Mouse (Mus musculus) kidney, embryonic 16.5 days (tissue): ENCODE measurements at regions not wholly inside any gene's neighbourhood (a gene's known extent, or its start where the extent isn't known, plus 50 kb on each side); places are given as distances from the start of the nearest gene placed in this dataset.

ENCODE experiments used
- ATAC-seq: fragments of 200-750 bp; cut with Nextera tagmentation; 2 replicates; pipeline ENCODE4 v1.8.0; 2017; ENCODE audit warnings: moderate TSS enrichment; ENCODE audit not compliant: low FRiP score, low TSS enrichment
- H3K27ac ChIP-seq: fragments of 300-500 bp; sonication (generic); 2 replicates; pipeline ENCODE4 v1.5.1; 2014; ENCODE audit warnings: low read length
- H3K27me3 ChIP-seq: fragments of 300-500 bp; sonication (generic); 2 replicates; pipeline ENCODE4 v1.6.1; 2014; ENCODE audit warnings: low read length, control low read depth, mixed read lengths; ENCODE audit not compliant: insufficient read depth
- H3K36me3 ChIP-seq: fragments of 300-500 bp; sonication (generic); 2 replicates; pipeline ENCODE4 v1.6.1; 2014; ENCODE audit warnings: low read length, control low read depth, mixed read lengths; ENCODE audit not compliant: insufficient read depth
- H3K4me1 ChIP-seq: fragments of 300-500 bp; sonication (generic); 2 replicates; pipeline ENCODE4 v1.6.1; 2014; ENCODE audit warnings: low read length, control low read depth, mixed read lengths; ENCODE audit not compliant: insufficient read depth
- H3K4me2 ChIP-seq: fragments of 300-500 bp; sonication (generic); replicated peaks from 2 replicates; pipeline ENCODE4 v1.6.1; 2014; ENCODE audit warnings: low read depth, low read length
- H3K4me3 ChIP-seq: fragments of 300-500 bp; sonication (generic); 2 replicates; pipeline ENCODE4 v1.5.1; 2014; ENCODE audit warnings: mild to moderate bottlenecking, low read length
- H3K9ac ChIP-seq: fragments of 300-500 bp; sonication (generic); replicated peaks from 2 replicates; pipeline ENCODE4 v1.6.1; 2014; ENCODE audit warnings: low read length
- H3K9me3 ChIP-seq: fragments of 300-500 bp; sonication (generic); 2 replicates; pipeline ENCODE4 v1.6.1; 2016; ENCODE audit warnings: low read length, control low read depth
- WGBS: fragments of 180-500 bp; shearing (Covaris S2); extraction: QIAGEN DNeasy Blood & Tissue Kit; methylation state at CpG from one replicate; pipeline ENCODE4 v1.1.7; 2014; 5-methylcytosine and 5-hydroxymethylcytosine counted together

- WGBS: 72% methylated on average over 8 of the region's 8 CpGs
- Histone ChIP-seq H3K27me3 (no peaks in the 10 kb centered on the region), H3K4me3 (no peak overlapping the region), H3K27ac (no peak overlapping the region), H3K9me3 (no peaks in the 10 kb centered on the region), H3K4me2 (no peak overlapping the region), H3K4me1 (no peaks in the 10 kb centered on the region), H3K36me3 (no peaks in the 10 kb centered on the region), H3K9ac (no peak overlapping the region)
- no peak; the same call in 1 of the 2 replicates for ATAC-seq
Observed at GRCm38 (mm10) chr14:99713069-99713830, 414.8 kb downstream of the Klf5 start.

- no peak for ATAC-seq
- H3K9me3 ChIP-seq: no peaks in the 10 kb centered on the region
- H3K4me3 ChIP-seq: no peak overlapping the region
- H3K27ac ChIP-seq: no peak overlapping the region
- WGBS: 89% methylated on average over 7 of the region's 7 CpGs
- no peaks in the 10 kb centered on the region for H3K27me3 ChIP-seq
- no peaks in the 10 kb centered on the region for H3K4me1 ChIP-seq
- H3K4me2 ChIP-seq: no peak overlapping the region
- no peak overlapping the region for H3K9ac ChIP-seq
- no peaks in the 10 kb centered on the region for H3K36me3 ChIP-seq
Observed at GRCm38 (mm10) chr14:99733474-99734199, 435.1 kb downstream of the Klf5 start.

- Histone ChIP-seq H3K9ac (no peak overlapping the region), H3K9me3 (no peaks in the 10 kb centered on the region), H3K27ac (no peak overlapping the region), H3K4me2 (no peak overlapping the region), H3K27me3 (no peaks in the 10 kb centered on the region), H3K4me3 (no peak overlapping the region), H3K4me1 (no peaks in the 10 kb centered on the region), H3K36me3 (no peaks in the 10 kb centered on the region)
- ATAC-seq: no peak
- 90% methylated on average over 7 of the region's 7 CpGs for WGBS
Observed at GRCm38 (mm10) chr14:99734200-99734567, 435.7 kb downstream of the Klf5 start.

DNA sequence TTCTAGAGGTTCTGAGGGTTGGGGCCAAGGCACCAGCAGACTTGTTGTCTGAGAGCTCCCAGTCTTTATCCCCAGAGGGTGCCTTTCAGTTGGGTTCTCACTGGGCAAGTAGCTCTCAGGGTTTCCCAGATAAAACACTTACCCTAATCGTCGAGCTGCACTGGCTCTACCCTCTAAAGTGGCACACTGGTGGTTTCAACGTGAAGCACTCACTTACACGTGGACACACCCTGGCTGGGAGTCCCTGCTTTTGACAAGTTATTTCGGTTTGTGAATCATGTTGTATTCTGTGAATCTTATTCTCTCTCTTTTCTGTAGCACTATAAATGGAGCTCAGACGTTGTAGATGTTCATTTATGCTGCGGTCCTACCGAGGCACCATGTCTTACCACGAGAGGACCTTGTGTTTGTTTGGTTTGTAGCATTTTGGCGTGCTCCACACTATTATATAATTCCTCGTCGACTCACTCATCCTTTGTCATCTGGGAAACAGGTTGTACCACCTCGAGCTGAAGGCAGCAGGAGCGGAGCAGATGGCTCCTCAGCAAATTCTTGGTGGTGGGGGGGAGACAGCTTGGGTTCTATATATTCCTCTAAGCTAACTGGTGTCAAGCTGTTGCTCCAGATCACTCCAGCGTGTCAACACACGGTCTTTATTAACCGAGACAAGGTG lies 445.3 kb downstream of the Klf5 start:
- peak; percentile 46; the same call in 1 of the 2 replicates for ATAC-seq
- no peak overlapping the region for H3K9ac ChIP-seq
- H3K4me1 ChIP-seq: no peaks in the 10 kb centered on the region
- no peaks in the 10 kb centered on the region for H3K9me3 ChIP-seq
- 78% methylated on average over 17 of the region's 17 CpGs for WGBS
- no peaks in the 10 kb centered on the region for H3K27me3 ChIP-seq
- no peak overlapping the region for H3K4me3 ChIP-seq
- no peak overlapping the region for H3K4me2 ChIP-seq
- no peak overlapping the region for H3K27ac ChIP-seq
- no peaks in the 10 kb centered on the region for H3K36me3 ChIP-seq

GRCm38 (mm10) chr14:99745209-99745608 lies 446.7 kb downstream of the Klf5 start:
- H3K36me3 ChIP-seq: no peaks in the 10 kb centered on the region
- 64% methylated on average over 7 of the region's 7 CpGs for WGBS
- no peak overlapping the region for H3K4me3 ChIP-seq
- no peaks in the 10 kb centered on the region for H3K27me3 ChIP-seq
- H3K4me1 ChIP-seq: no peaks in the 10 kb centered on the region
- no peaks in the 10 kb centered on the region for H3K9me3 ChIP-seq
- H3K27ac ChIP-seq: no peak overlapping the region
- no peak overlapping the region for H3K4me2 ChIP-seq
- no peak for ATAC-seq
- no peak overlapping the region for H3K9ac ChIP-seq

DNA sequence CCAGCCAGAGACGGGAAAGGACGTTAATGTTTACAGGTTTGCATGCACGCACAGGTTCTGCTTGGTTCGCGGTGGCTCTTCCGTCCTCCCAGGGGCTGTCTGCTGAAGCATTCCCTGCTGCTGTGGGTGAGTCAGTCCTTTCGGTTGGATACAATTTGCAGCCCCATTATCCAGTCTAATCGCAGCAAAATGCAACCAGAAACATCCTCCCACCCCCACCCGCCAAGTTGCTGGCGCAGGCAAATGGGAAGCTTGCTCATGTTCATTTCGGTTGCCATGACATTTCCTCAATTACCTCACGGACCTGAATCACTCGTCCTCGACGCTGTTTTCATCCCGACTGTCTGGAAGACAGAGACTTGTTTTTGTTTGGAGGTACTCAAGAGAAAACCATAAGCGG lies 449.7 kb downstream of the Klf5 start:
- ATAC-seq: no peak
- H3K27ac ChIP-seq: no peak overlapping the region
- 70% methylated on average over 17 of the region's 17 CpGs for WGBS
- no peak overlapping the region for H3K9ac ChIP-seq
- no peaks in the 10 kb centered on the region for H3K27me3 ChIP-seq
- no peaks in the 10 kb centered on the region for H3K4me1 ChIP-seq
- H3K36me3 ChIP-seq: no peaks in the 10 kb centered on the region
- no peak overlapping the region for H3K4me3 ChIP-seq
- H3K9me3 ChIP-seq: no peaks in the 10 kb centered on the region
- H3K4me2 ChIP-seq: 0 out of 2 replicates have a peak overlapping the region, but pooled peaks have one; percentile 3

DNA sequence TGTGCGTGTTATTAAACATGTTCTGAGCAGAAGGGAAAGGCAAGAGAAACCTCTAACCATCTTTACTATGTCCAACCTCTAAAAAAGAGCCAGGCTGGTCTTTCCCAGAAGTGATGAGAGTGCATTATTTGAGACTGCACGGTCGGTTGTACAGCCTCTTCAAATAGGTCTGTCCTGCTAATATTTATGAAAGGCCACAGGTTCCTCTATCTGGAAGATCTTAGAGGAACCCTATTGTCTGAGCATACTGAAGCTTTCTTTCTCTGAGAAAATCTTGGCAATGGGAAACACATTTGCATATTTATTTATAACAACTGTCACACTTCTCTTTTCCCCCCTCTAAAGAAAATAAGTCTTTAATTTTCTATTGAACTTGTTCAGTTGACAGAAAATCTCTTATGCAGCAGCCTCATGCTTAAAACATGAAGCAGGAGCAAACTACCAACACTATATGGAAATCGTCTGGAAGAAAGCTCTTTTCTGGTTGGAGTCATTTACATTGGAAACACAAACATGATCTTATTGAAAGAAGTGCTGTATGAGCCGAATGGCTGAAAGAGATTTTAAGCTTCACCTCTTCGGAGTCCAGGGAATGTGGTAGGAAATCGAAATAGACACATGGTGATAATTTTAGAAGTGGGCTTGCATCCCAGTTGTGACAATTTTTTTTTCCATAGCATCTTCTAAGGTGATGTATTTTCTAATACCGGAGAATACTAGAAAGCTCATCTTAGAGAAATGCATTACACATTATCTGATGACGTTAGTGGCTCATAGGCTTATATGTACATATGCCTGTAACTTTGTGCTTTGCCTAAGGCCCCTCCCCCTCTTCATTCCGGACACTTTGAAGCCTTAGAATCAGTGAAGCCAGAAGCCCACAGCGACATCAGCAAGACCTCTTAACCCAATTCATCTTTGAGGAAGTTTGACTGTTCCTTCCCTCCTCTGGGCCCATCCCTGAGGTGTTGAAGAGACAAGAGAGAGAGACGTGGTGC lies 451.1 kb downstream of the Klf5 start:
- 69% methylated on average over 12 of the region's 12 CpGs for WGBS
- Histone ChIP-seq H3K27ac (no peak overlapping the region), H3K4me3 (no peak overlapping the region), H3K9me3 (no peaks in the 10 kb centered on the region), H3K36me3 (no peaks in the 10 kb centered on the region), H3K4me1 (no peaks in the 10 kb centered on the region), H3K27me3 (no peaks in the 10 kb centered on the region), H3K9ac (no peak overlapping the region), H3K4me2 (no peak overlapping the region)
- no peak for ATAC-seq

GRCm38 (mm10) chr14:99758045-99758444 lies 459.6 kb downstream of the Klf5 start:
- H3K4me1 ChIP-seq: 0 out of 2 replicates have a peak, but pooled peaks cover 5% of the 10 kb centered on the region
- peak overlapping the region; percentile 22; the same call in 1 of the 2 replicates for H3K4me2 ChIP-seq
- no peak overlapping the region for H3K27ac ChIP-seq
- H3K9ac ChIP-seq: no peak overlapping the region
- peak; percentile 54; the same call in 1 of the 2 replicates for ATAC-seq
- H3K9me3 ChIP-seq: no peaks in the 10 kb centered on the region
- no peaks in the 10 kb centered on the region for H3K36me3 ChIP-seq
- H3K27me3 ChIP-seq: no peaks in the 10 kb centered on the region
- 24% methylated on average over 5 of the region's 5 CpGs for WGBS
- H3K4me3 ChIP-seq: no peak overlapping the region

DNA sequence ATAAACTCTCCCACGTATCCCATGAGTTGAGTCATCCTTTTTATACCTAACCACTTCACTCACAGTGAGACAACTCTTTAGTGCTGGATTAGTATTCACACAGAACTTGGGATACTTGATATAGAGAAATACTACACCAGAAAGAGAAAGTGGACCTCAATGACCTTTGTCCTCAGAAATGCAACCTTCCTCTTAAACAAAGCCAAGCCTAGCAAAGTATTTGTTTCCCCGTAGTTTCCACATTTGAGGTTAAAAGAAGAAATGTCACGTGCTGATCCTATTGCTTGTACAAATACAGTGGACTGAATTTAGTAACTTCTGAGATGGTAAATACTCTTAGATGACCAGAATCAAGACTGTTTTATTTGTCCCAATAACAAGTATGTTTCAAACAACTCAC lies 464.8 kb downstream of the Klf5 start:
- no peaks in the 10 kb centered on the region for H3K9me3 ChIP-seq
- H3K4me1 ChIP-seq: no peaks in the 10 kb centered on the region
- no peaks in the 10 kb centered on the region for H3K36me3 ChIP-seq
- no peak overlapping the region for H3K4me3 ChIP-seq
- H3K9ac ChIP-seq: no peak overlapping the region
- WGBS: 39% methylated on average over 3 of the region's 3 CpGs
- no peak overlapping the region for H3K27ac ChIP-seq
- no peaks in the 10 kb centered on the region for H3K27me3 ChIP-seq
- ATAC-seq: no peak
- H3K4me2 ChIP-seq: no peak overlapping the region
